Mouse (Mus musculus) cerebellum, adult 2 months (tissue): Measurements from ENCODE around the gene Srsf3.

Source experiments
- CTCF ChIP-seq: fragments of 200-500 bp; IDR thresholded peaks from 2 replicates; pipeline ENCODE4 v1.5.1; 2011; ENCODE audit warnings: low read depth, mild to moderate bottlenecking, control low read depth, low read length, moderate library complexity, borderline replicate concordance; ENCODE audit not compliant: insufficient read depth
- POLR2A ChIP-seq: fragments of 200-500 bp; IDR thresholded peaks from 2 replicates; pipeline ENCODE4 v1.6.1; 2011; ENCODE audit warnings: low read length, control low read depth, borderline replicate concordance; ENCODE audit not compliant: insufficient read depth

DNA sequence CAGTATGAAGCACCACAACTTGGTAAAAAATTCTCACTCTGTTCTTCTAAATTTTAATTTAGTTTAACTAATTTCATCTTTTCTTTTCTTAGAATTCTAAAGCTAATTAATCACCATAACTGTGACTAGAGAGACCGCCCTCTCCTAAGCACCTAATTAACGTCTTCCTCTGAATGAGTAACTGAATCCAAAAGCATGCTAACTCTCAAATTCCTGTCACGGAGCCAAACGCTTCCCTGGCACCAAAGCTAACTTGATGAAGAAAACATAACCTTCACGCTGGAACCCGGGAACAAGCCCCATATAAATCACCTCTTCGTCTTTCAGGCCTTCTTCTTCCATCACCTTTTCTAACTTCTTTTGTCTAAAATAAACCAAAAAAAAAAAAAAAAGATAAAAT, 40.3 kb upstream of the Srsf3 start:
- TF ChIP-seq CTCF = no peak
- no peak for TF ChIP-seq POLR2A
